Mouse (Mus musculus) left cerebral cortex, postnatal 4 days (tissue): Measurements from ENCODE around the gene Cnp. TPM values are rescaled to one million over a fixed set of nuclear protein-coding genes. Genes with fewer than 3 reads are reported as not detected.

Experiments
- DNase-seq: peaks from one replicate; pipeline ENCODE4 v3.0.0-alpha.2; 2022
- intact Hi-C: fragments of 180-260 bp; cut with DNase I; formaldehyde crosslinking; loops from one replicate; pipeline ENCODE4 v1.15.1; 2025
- total RNA-seq, 2 experiments: library from RNA; stranded (reverse); gene quantifications; 2 replicates each; pipeline ENCODE4 v1.2.3; 2021

The Cnp gene
- total RNA-seq, 2 experiments from 2014 or later = 25.6 to 29.6 TPM

- intact Hi-C loops = no loop called here
- no peak for DNase-seq
Observed at GRCm38 (mm10) chr11:100550101-100550500, 24.6 kb upstream of the Cnp start.

GRCm38 (mm10) chr11:100552842-100553241 is 21.9 kb upstream of the Cnp start:
- intact Hi-C loops = no loop called here
- no peak for DNase-seq

- intact Hi-C loops = no loop called here
- peak; percentile 56 for DNase-seq
Observed at GRCm38 (mm10) chr11:100555583-100555982, 19.1 kb upstream of the Cnp start.

GRCm38 (mm10) chr11:100557563-100557962 is 17.1 kb upstream of the Cnp start:
- no peak for DNase-seq
- intact Hi-C loops = no loop called here

GRCm38 (mm10) chr11:100559476-100559875 is 15.2 kb upstream of the Cnp start:
- DNase-seq = no peak
- intact Hi-C loops = no loop called here

GRCm38 (mm10) chr11:100561748-100562147 is 13.0 kb upstream of the Cnp start:
- DNase-seq = no peak
- intact Hi-C loops = no loop called here

GRCm38 (mm10) chr11:100564297-100564696 is 10.4 kb upstream of the Cnp start:
- DNase-seq = no peak
- intact Hi-C loops = no loop called here

GRCm38 (mm10) chr11:100564703-100565102 is 10.0 kb upstream of the Cnp start:
- no peak for DNase-seq
- intact Hi-C loops = no loop called here

GRCm38 (mm10) chr11:100567229-100567628 is 7.5 kb upstream of the Cnp start:
- DNase-seq = no peak
- intact Hi-C loops = no loop called here

GRCm38 (mm10) chr11:100567815-100568245 is 6.9 kb upstream of the Cnp start:
- DNase-seq = no peak
- intact Hi-C loops = no loop called here

- intact Hi-C loops = no loop called here
- no peak for DNase-seq
Observed at GRCm38 (mm10) chr11:100568692-100569091, 6.0 kb upstream of the Cnp start.

GRCm38 (mm10) chr11:100569789-100570188 is 4.9 kb upstream of the Cnp start:
- intact Hi-C loops = loop anchor here (2.0 to 5.0 kb wide), 3 partner anchors 38 to 391 kb away; no protein-coding TSS in a partner anchor
- no peak for DNase-seq

- DNase-seq = peak; percentile 76
- intact Hi-C loops = loop anchor here (2.0 to 5.0 kb wide), 3 partner anchors 37 to 390 kb away; no protein-coding TSS in a partner anchor
Observed at GRCm38 (mm10) chr11:100570430-100571201, 4.1 kb upstream of the Cnp start.

- DNase-seq = no peak
- intact Hi-C loops = loop anchor here (2.0 to 5.0 kb wide), 3 partner anchors 36 to 390 kb away; no protein-coding TSS in a partner anchor
Observed at GRCm38 (mm10) chr11:100571202-100571567, 3.5 kb upstream of the Cnp start.

- DNase-seq = no peak
- intact Hi-C loops = loop anchor here (5.0 kb wide), 1 partner anchor 33 kb away; no protein-coding TSS in a partner anchor
Observed at GRCm38 (mm10) chr11:100574188-100574587, 516 bp upstream of the Cnp start.

- no peak for DNase-seq
- intact Hi-C loops = no loop called here
Observed at GRCm38 (mm10) chr11:100575484-100575855, 766 bp downstream of the Cnp start.

GRCm38 (mm10) chr11:100576256-100576655 is 1.6 kb downstream of the Cnp start:
- intact Hi-C loops = no loop called here
- DNase-seq = no peak

- DNase-seq = no peak
- intact Hi-C loops = no loop called here
Observed at GRCm38 (mm10) chr11:100577852-100578599, 3.3 kb downstream of the Cnp start.

- intact Hi-C loops = no loop called here
- no peak for DNase-seq
Observed at GRCm38 (mm10) chr11:100579116-100579799, 4.6 kb downstream of the Cnp start.

GRCm38 (mm10) chr11:100580275-100580674 is 5.6 kb downstream of the Cnp start:
- intact Hi-C loops = no loop called here
- no peak for DNase-seq

GRCm38 (mm10) chr11:100581756-100582155 is 7.1 kb downstream of the Cnp start:
- intact Hi-C loops = no loop called here
- DNase-seq = peak; percentile 72
